Mouse (Mus musculus): ENCODE data around the gene Gcg.

- TF ChIP-seq CTCF (IDR thresholded peaks at IDR 0.05) (no peak), EP300 (IDR thresholded peaks at IDR 0.05) (no peak)
Observed at GRCm38 (mm10) chr2:62513477-62513876, 30.0 kb upstream of the Gcg start.
